Mouse (Mus musculus): ENCODE measurements at regions not wholly inside any gene's neighbourhood (a gene's known extent, or its start where the extent isn't known, plus 50 kb on each side); places are given as distances from the start of the nearest gene placed in this dataset.

DNA sequence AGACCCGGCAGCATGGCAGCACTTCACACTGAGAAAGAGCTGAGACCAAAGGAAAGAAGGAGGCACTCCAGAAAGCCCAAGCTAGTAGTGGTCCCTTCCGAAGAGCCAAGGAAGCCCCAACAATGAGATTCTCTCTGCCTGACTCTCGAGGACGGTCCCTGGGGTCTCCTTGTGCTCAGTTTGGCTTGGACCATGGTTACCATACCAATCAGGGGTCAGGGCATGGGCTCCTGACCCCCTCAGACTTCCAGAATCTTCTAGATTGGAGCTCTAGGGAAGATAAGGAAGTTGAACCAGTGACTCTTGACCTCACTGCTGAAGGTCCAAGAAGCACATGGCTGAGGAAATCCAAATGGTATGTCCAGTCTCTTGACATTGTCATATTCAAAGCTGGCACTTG, 53.0 kb upstream of the Cplx2 start:
- DNase-seq (ENCODE audit: low spot score), result no peak

DNA sequence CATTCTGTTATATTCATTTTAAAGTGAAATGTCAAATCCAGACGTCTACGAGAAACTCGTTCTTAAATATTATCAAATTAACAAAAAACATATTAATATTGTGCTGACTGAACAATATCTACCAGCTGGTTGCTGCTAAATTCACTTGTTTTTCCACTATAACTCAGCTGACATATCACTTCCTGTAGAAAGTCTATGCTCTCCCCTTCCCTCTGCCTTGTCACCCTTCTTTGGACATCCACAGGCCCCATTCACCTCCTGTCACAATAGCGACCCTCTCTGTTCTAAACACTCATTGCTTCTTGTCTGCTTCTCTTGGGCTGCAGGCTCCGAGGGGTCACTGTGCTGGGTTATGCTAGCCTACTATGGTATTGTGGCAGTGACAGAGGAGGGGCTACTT, 52.5 kb upstream of the Cplx2 start:
- DNase-seq (ENCODE audit: low spot score), result no peak

DNA sequence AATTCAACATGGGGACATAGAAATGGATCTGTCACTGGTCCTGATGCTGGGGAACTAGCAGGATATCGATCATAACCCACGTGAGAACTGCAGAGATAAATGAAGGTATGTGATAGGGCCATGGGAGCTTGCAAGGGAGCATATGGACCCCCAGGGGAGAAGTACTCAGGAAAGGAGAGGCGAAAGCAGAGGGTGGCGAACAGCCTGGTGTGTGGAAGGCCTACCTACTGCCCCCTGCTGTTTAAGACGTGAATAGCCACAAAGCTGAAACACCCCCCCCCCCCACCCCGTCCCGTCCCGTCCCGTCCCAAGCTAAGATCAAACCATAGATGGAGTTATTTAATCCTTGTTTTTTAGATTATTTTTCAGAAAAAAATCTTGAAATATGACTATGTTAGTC, 50.9 kb upstream of the Cplx2 start:
- DNase-seq (ENCODE audit: low spot score), result no peak

DNA sequence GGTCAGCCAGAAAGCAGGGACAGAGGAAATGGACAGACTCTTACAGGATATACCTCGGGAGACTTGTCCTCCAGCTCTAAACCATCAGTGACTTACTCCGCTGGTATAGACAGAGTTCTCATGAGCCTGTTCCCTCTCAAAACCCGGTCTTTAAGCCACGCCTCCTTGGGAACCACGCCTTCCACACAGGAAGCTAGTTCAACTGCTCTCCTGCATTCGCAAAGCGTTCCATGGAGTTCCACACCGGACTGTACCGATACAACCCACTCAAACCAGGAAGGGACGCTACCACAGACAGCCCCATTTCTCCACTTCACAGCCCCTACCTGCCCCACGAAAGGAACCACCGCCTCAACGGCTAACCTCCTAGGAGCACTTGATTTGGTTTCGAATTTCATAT, 50.1 kb upstream of the Cplx2 start:
- no peak for DNase-seq (ENCODE audit: low spot score)
